Comparison of ENCODE assay signal across 11 mouse cellular contexts in the genomic region with DNA sequence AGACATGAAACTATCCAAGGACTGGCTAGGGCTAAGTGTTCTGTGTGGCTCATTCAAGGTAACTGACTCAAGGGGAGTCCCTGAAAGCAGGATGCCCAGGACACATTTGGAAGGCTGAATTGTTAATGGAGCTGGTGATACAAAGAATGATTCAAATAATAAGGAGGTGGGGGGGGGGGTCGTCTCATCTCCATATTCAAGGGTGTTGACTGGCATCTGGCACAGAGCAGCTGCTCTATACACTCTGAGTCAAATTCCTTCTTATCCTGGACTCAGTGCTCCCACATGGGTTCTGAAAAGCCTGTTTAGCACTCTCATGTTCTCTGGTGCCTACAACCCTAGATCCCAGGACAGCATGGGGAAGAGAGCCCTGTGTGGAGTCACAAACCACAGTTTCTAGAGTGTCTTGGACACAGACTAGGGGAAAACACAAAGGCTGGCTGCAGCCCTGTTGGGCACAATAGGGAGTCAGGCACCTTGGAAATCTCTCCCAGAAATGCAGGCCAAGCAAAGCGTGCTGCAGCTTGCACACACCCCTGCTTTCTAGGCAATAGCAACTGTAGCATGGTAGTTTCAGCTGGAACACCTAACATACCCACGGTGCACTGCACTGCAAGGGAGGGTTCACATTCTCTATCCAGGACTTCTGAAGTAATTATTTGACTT. TPM values are rescaled to one million over a fixed set of nuclear protein-coding genes. Genes with fewer than 3 reads are reported as not detected.
DNase-seq lines count a peak whose midpoint lies in the region; ATAC-seq lines count a peak whose summit lies in the region.
"Had no signal": no experiment of that assay in that cellular context is flagged by ENCODE, and none has a peak within 500 bp of the region (broad histone marks: within the 10 kb centered on the region; RNA-seq: fewer than 3 reads in every experiment).

No protein-coding gene starts in this region.

- no peaks in the 10 kb centered on the region for H3K9me3 ChIP-seq in heart, embryonic 12.5 days (replicated peaks)
- no peaks in the 10 kb centered on the region for H3K9me3 ChIP-seq in neural tube, embryonic 11.5 days (ENCODE audit: control insufficient read depth, low read length)
- no peaks in the 10 kb centered on the region for H3K9me3 ChIP-seq in limb, embryonic 10.5 days (replicated peaks)
- H3K9me3 ChIP-seq: liver, embryonic 15.5 days; neural tube, embryonic 13.5 days had no signal

- intact Hi-C loops in heart, postnatal 36 days (cut with DNase I): loop anchor here (2.0 to 5.0 kb wide), 3 partner anchors 20 to 382 kb away; no protein-coding TSS in a partner anchor

- peaks cover 88% of the 10 kb centered on the region for H3K4me1 ChIP-seq in heart, embryonic 12.5 days (replicated peaks)
- H3K4me1 ChIP-seq in neural tube, embryonic 11.5 days (ENCODE audit: control insufficient read depth, insufficient read depth, low read length): peaks cover 58% of the 10 kb centered on the region
- peaks cover 94% of the 10 kb centered on the region for H3K4me1 ChIP-seq in limb, embryonic 10.5 days

- H3K27me3 ChIP-seq in heart, embryonic 12.5 days (replicated peaks): no peaks in the 10 kb centered on the region
- H3K27me3 ChIP-seq in neural tube, embryonic 11.5 days (ENCODE audit: control insufficient read depth, insufficient read depth, low read length): no peaks in the 10 kb centered on the region
- H3K27me3 ChIP-seq in limb, embryonic 10.5 days (ENCODE audit: low read depth, poor library complexity, severe bottlenecking): no peaks in the 10 kb centered on the region
- H3K27me3 ChIP-seq: neural tube, embryonic 13.5 days had no signal

- DNase-seq in heart, postnatal 36 days: no peak
- no peak for DNase-seq in neural tube, embryonic 11.5 days (ENCODE audit: low spot score)
- DNase-seq in neural tube, embryonic 10.5 days (ENCODE audit: extremely low spot score, low spot score): no peak
- DNase-seq in limb, embryonic 10.5 days (ENCODE audit: low spot score): no peak
- DNase-seq in cerebellum, postnatal 4 days (ENCODE audit: low spot score in 2 of 2): no peak
- DNase-seq in T-cell, adult 2 months (ENCODE audit: low spot score): no peak
- DNase-seq: kidney, postnatal 36 days; thymus, postnatal 36 days had no signal

- WGBS in heart, embryonic 12.5 days: 59% methylated on average over 3 of the region's 3 CpGs
- 44% methylated on average over 3 of the region's 3 CpGs for WGBS in neural tube, embryonic 11.5 days
- WGBS in limb, embryonic 10.5 days: 57% methylated on average over 3 of the region's 3 CpGs

- H3K9ac ChIP-seq in heart, embryonic 12.5 days: peak overlapping the region; percentile 24; the same call in 1 of the 2 replicates
- H3K9ac ChIP-seq in neural tube, embryonic 11.5 days (ENCODE audit: low read length): no peak overlapping the region
- H3K9ac ChIP-seq: liver, embryonic 15.5 days had no signal

- H3K4me3 ChIP-seq in heart, embryonic 12.5 days: no peak overlapping the region
- no peak overlapping the region for H3K4me3 ChIP-seq in neural tube, embryonic 11.5 days (ENCODE audit: low read depth, low read length)
- no peak overlapping the region for H3K4me3 ChIP-seq in limb, embryonic 10.5 days
- H3K4me3 ChIP-seq: liver, embryonic 15.5 days; neural tube, embryonic 13.5 days had no signal

- peak overlapping the region; percentile 98 for H3K27ac ChIP-seq in heart, embryonic 12.5 days (ENCODE audit: poor library complexity, severe bottlenecking)
- H3K27ac ChIP-seq in neural tube, embryonic 11.5 days (ENCODE audit: low read depth, low read length): 0 out of 2 replicates have a peak overlapping the region, but pooled peaks have one; percentile 7
- H3K27ac ChIP-seq in limb, embryonic 10.5 days: peak overlapping the region; percentile 96
- H3K27ac ChIP-seq: liver, embryonic 15.5 days; neural tube, embryonic 13.5 days had no signal

- H3K4me2 ChIP-seq in heart, embryonic 12.5 days: no peak overlapping the region
- H3K4me2 ChIP-seq in neural tube, embryonic 11.5 days (ENCODE audit: low read depth): no peak overlapping the region
- H3K4me2 ChIP-seq: liver, embryonic 15.5 days; neural tube, embryonic 13.5 days had no signal

- no peaks in the 10 kb centered on the region for H3K36me3 ChIP-seq in heart, embryonic 12.5 days
- H3K36me3 ChIP-seq in neural tube, embryonic 11.5 days (ENCODE audit: control insufficient read depth, insufficient read depth, low read length): no peaks in the 10 kb centered on the region
- H3K36me3 ChIP-seq in limb, embryonic 10.5 days: no peaks in the 10 kb centered on the region
- H3K36me3 ChIP-seq: liver, embryonic 15.5 days; neural tube, embryonic 13.5 days had no signal

- no peak for ATAC-seq in heart, embryonic 12.5 days (ENCODE audit: insufficient number of reproducible peaks, low FRiP score)
- ATAC-seq in neural tube, embryonic 11.5 days (ENCODE audit: insufficient read depth, low FRiP score, low TSS enrichment): no peak

RNA-seq across cellular contexts. Expression of a gene that starts 16.3 kb away (rescaled TPM):
- 76.7 and 77.8 TPM in 2 replicates for polyA plus RNA-seq in heart, embryonic 12.5 days (2016; fragmentation: Nextera tagmentation; extraction: Ambion mirVana)
- 1 to 10 TPM in 1 of 2 experiments, under 1 TPM in 1; 0.81 to 1.8 TPM for total RNA-seq in heart, postnatal 36 days (2021)
- polyA plus RNA-seq in neural tube, embryonic 11.5 days (2014; fragmentation: Nextera tagmentation; extraction: Ambion mirVana): 71.6 and 76.6 TPM in 2 replicates
- polyA plus RNA-seq in limb, embryonic 10.5 days (2016; fragmentation: Nextera tagmentation; extraction: Ambion mirVana): 101 and 110 TPM in 2 replicates

Comparison
In these comparisons a context has a peak if more than half of its experiments do, and no peak if none do; other contexts are left out.
1. H3K27ac ChIP-seq: peak in every context shown above with its lines; median percentile 98 in heart, embryonic 12.5 days; 96 in limb, embryonic 10.5 days; 7 in neural tube, embryonic 11.5 days.